ENCODE assay signal across 22 mouse cellular contexts in genomic region chr17:35028315-35028714, GRCm38 (mm10). TPM values are rescaled to one million over a fixed set of nuclear protein-coding genes. Genes with fewer than 3 reads are reported as not detected.
DNase-seq lines count a peak whose midpoint lies in the region; ATAC-seq and TF ChIP-seq lines count a peak whose summit lies in the region.
"Had no signal": no experiment of that assay in that cellular context is flagged by ENCODE, and none has a peak within 500 bp of the region (broad histone marks: within the 10 kb centered on the region; RNA-seq: fewer than 3 reads in every experiment).

No protein-coding gene starts in this region.

- H3K36me3 ChIP-seq in heart, embryonic 10.5 days = no peaks in the 10 kb centered on the region
- no peaks in the 10 kb centered on the region for H3K36me3 ChIP-seq in heart, embryonic 12.5 days
- no peaks in the 10 kb centered on the region for H3K36me3 ChIP-seq in limb, embryonic 14.5 days (ENCODE audit: control insufficient read depth, insufficient read depth, low read length)
- no peaks in the 10 kb centered on the region for H3K36me3 ChIP-seq in limb, embryonic 10.5 days
- H3K36me3 ChIP-seq in CH12.LX (replicated peaks in 1 of 2; ENCODE audit: control insufficient read depth in 1 of 2, insufficient read depth in 1 of 2, low read length in 1 of 2) = peaks cover 4 to 54% of the 10 kb centered on the region in 2 experiments
- H3K36me3 ChIP-seq in MEL (ENCODE audit: control insufficient read depth in 1 of 2, insufficient read depth in 2 of 2, low read length in 2 of 2) = peaks cover 0 to 34% of the 10 kb centered on the region in 2 experiments; a peak in 2 of 4 replicates
- H3K36me3 ChIP-seq: embryonic facial prominence, embryonic 12.5 days; heart, embryonic 15.5 days; liver, embryonic 12.5 days; midbrain, embryonic 12.5 days had no signal

- TF ChIP-seq EP300 in CH12.LX (IDR thresholded peaks at IDR 0.05; ENCODE audit: low read length) (no peak), MEL (IDR thresholded peaks at IDR 0.05; ENCODE audit: low read depth in 1 of 2, low read length in 2 of 2) (peak; percentile 39 to 74)

- no peak for DNase-seq in heart, embryonic 10.5 days (ENCODE audit: low spot score)
- DNase-seq in limb, embryonic 14.5 days (ENCODE audit: low spot score) = no peak
- DNase-seq in limb, embryonic 10.5 days (ENCODE audit: low spot score) = no peak
- DNase-seq in CH12.LX (ENCODE audit: extremely low read depth) (no peak), MEL (ENCODE audit: low read depth, low spot score) (peak; percentile 58)
- DNase-seq in layer of hippocampus, adult 8-10 months (ENCODE audit: low spot score in 2 of 2) = no peak
- DNase-seq: adrenal gland, postnatal 36 days; cerebellum, adult 11 months; cerebellum, adult 9-11 months; gastrocnemius, postnatal 25 days; heart, adult 18-20 months; heart, postnatal 4 days; kidney, adult 8-10 months; lung, adult 2 months; lung, postnatal 14 days; thymus, postnatal 14 days had no signal

- no peak for ATAC-seq in heart, embryonic 12.5 days (ENCODE audit: insufficient number of reproducible peaks, low FRiP score)
- no peak for ATAC-seq in limb, embryonic 14.5 days (ENCODE audit: low FRiP score, low read depth)
- ATAC-seq: liver, embryonic 12.5 days had no signal

- TF ChIP-seq POLR2A in limb, embryonic 14.5 days (IDR thresholded peaks at IDR 0.05; ENCODE audit: borderline replicate concordance, extremely low read depth, insufficient read depth, insufficient read length) = no peak
- no peak for TF ChIP-seq POLR2A in CH12.LX (IDR thresholded peaks at IDR 0.05; ENCODE audit: low read depth, low read length)
- no peak for TF ChIP-seq POLR2A in MEL (IDR thresholded peaks at IDR 0.05; ENCODE audit: control insufficient read depth in 1 of 2, insufficient read depth in 1 of 2, low read depth in 1 of 2, low read length in 2 of 2, poor library complexity in 1 of 2)

- H3K4me1 ChIP-seq in heart, embryonic 10.5 days = peaks cover 58% of the 10 kb centered on the region
- H3K4me1 ChIP-seq in heart, embryonic 12.5 days (replicated peaks) = peaks cover 45% of the 10 kb centered on the region
- peaks cover 13% of the 10 kb centered on the region; the same call in 1 of the 2 replicates for H3K4me1 ChIP-seq in limb, embryonic 14.5 days (ENCODE audit: control insufficient read depth, insufficient read depth, low read length)
- peaks cover 51% of the 10 kb centered on the region for H3K4me1 ChIP-seq in limb, embryonic 10.5 days
- H3K4me1 ChIP-seq in CH12.LX (ENCODE audit: control insufficient read depth in 1 of 2, insufficient read depth in 2 of 2) (peaks cover 20 to 78% of the 10 kb centered on the region in 2 experiments), MEL (ENCODE audit: control insufficient read depth in 1 of 2, insufficient read depth in 2 of 2, low read length in 2 of 2) (peaks cover 9 to 40% of the 10 kb centered on the region in 2 experiments; a peak in 3 of 4 replicates)

- no peak overlapping the region for H3K9ac ChIP-seq in heart, embryonic 12.5 days
- 0 out of 2 replicates have a peak overlapping the region, but pooled peaks have one; percentile 8 for H3K9ac ChIP-seq in limb, embryonic 14.5 days (ENCODE audit: low read depth, low read length, severe bottlenecking)
- H3K9ac ChIP-seq in CH12.LX (ENCODE audit: insufficient read depth, low read depth) = peak overlapping the region; percentile 70; the same call in 1 of the 2 replicates
- peak overlapping the region; percentile 77 for H3K9ac ChIP-seq in MEL (ENCODE audit: control insufficient read depth, low read depth, low read length, poor library complexity, severe bottlenecking)
- H3K9ac ChIP-seq: embryonic facial prominence, embryonic 12.5 days; heart, embryonic 15.5 days; liver, embryonic 12.5 days; midbrain, embryonic 12.5 days had no signal

- TF ChIP-seq RAD21 in CH12.LX (IDR thresholded peaks at IDR 0.05; ENCODE audit: low read depth, low read length) = no peak
- TF ChIP-seq RAD21 in MEL (IDR thresholded peaks at IDR 0.05; ENCODE audit: low read depth, low read length) = no peak

- no peak overlapping the region for H3K4me2 ChIP-seq in heart, embryonic 12.5 days
- no peak overlapping the region for H3K4me2 ChIP-seq in limb, embryonic 14.5 days (replicated peaks; ENCODE audit: low read depth, low read length, severe bottlenecking)
- 0 out of 2 replicates have a peak overlapping the region, but pooled peaks have one; percentile 14 for H3K4me2 ChIP-seq in CH12.LX (ENCODE audit: insufficient read depth, low read depth, poor library complexity, severe bottlenecking)
- H3K4me2 ChIP-seq: heart, embryonic 15.5 days; liver, embryonic 12.5 days had no signal

- dilution Hi-C loops in CH12.LX (cut with MboI; ENCODE audit: extremely low pct_ligation_motif_present, extremely low pct_unique_long_range_greater_than_20kb, low sequenced_read_pairs) = no loop called here

- H3K79me2 ChIP-seq in CH12.LX (replicated peaks; ENCODE audit: control insufficient read depth, extremely low read depth, insufficient read depth, poor library complexity, severe bottlenecking) (no peaks in the 10 kb centered on the region; the same call in none of the 2 replicates), MEL (ENCODE audit: control insufficient read depth, insufficient read depth, low read length, poor library complexity) (peaks cover 36% of the 10 kb centered on the region)

- peaks cover 7% of the 10 kb centered on the region; the same call in 1 of the 2 replicates for H3K27me3 ChIP-seq in heart, embryonic 10.5 days (ENCODE audit: insufficient read depth, poor library complexity, severe bottlenecking)
- H3K27me3 ChIP-seq in heart, embryonic 12.5 days (replicated peaks) = no peaks in the 10 kb centered on the region
- H3K27me3 ChIP-seq in limb, embryonic 14.5 days (ENCODE audit: control insufficient read depth, insufficient read depth, low read length) = no peaks in the 10 kb centered on the region
- peaks cover 4% of the 10 kb centered on the region; the same call in 1 of the 2 replicates for H3K27me3 ChIP-seq in limb, embryonic 10.5 days (ENCODE audit: low read depth, poor library complexity, severe bottlenecking)
- no peaks in the 10 kb centered on the region for H3K27me3 ChIP-seq in CH12.LX (replicated peaks)
- H3K27me3 ChIP-seq in MEL (ENCODE audit: control insufficient read depth in 1 of 2, insufficient read depth in 2 of 2, low read length in 2 of 2) = no peaks in the 10 kb centered on the region
- H3K27me3 ChIP-seq: embryonic facial prominence, embryonic 12.5 days; heart, embryonic 15.5 days; midbrain, embryonic 12.5 days had no signal

- no peak overlapping the region for H3K4me3 ChIP-seq in heart, embryonic 10.5 days
- no peak overlapping the region for H3K4me3 ChIP-seq in heart, embryonic 12.5 days
- H3K4me3 ChIP-seq in limb, embryonic 14.5 days (replicated peaks; ENCODE audit: low read length) = no peak overlapping the region
- H3K4me3 ChIP-seq in limb, embryonic 10.5 days = no peak overlapping the region
- H3K4me3 ChIP-seq in CH12.LX (replicated peaks in 1 of 3; ENCODE audit: low read depth in 2 of 3, low read length in 2 of 3, poor library complexity in 1 of 3) (no peak overlapping the region), MEL (ENCODE audit: control insufficient read depth in 1 of 2, insufficient read depth in 1 of 2, low read depth in 2 of 2, low read length in 2 of 2) (no peak overlapping the region)
- H3K4me3 ChIP-seq: erythroblast, embryonic 14.5 days; heart, embryonic 15.5 days; liver, embryonic 12.5 days had no signal

- 75% methylated on average over 2 of the region's 2 CpGs for WGBS in heart, embryonic 10.5 days
- WGBS in heart, embryonic 12.5 days = 87% methylated on average over 2 of the region's 2 CpGs
- 91% methylated on average over 2 of the region's 2 CpGs for WGBS in limb, embryonic 14.5 days
- WGBS in limb, embryonic 10.5 days = 85% methylated on average over 2 of the region's 2 CpGs

- in situ Hi-C loops in CH12.LX (cut with MboI; ENCODE audit: low pct_ligation_motif_present, low pct_unique_long_range_greater_than_20kb, low sequenced_read_pairs) = loop anchor here (10.0 kb wide), 1 partner anchor 86 kb away; the partner anchor contains the start of gene Ly6g5b

- H3K27ac ChIP-seq in heart, embryonic 10.5 days = peak overlapping the region; percentile 23; the same call in 1 of the 2 replicates
- H3K27ac ChIP-seq in heart, embryonic 12.5 days (ENCODE audit: poor library complexity, severe bottlenecking) = no peak overlapping the region
- H3K27ac ChIP-seq in limb, embryonic 14.5 days (replicated peaks; ENCODE audit: low read depth, low read length) = no peak overlapping the region
- no peak overlapping the region for H3K27ac ChIP-seq in limb, embryonic 10.5 days
- H3K27ac ChIP-seq in CH12.LX (ENCODE audit: insufficient read depth, low read depth) = peak overlapping the region; percentile 26; the same call in 1 of the 2 replicates
- peak overlapping the region; percentile 85 for H3K27ac ChIP-seq in MEL (ENCODE audit: control insufficient read depth, low read depth, low read length)

- TF ChIP-seq CTCF in CH12.LX (conservative IDR thresholded peaks at IDR 0.05 in 1 of 2, IDR thresholded peaks at IDR 0.05 in 1 of 2; ENCODE audit: low read depth in 2 of 2, low read length in 2 of 2) = no peak
- TF ChIP-seq CTCF in MEL (IDR thresholded peaks at IDR 0.05 in 2 of 3, conservative IDR thresholded peaks at IDR 0.05 in 1 of 3; ENCODE audit: control insufficient read depth in 1 of 3, insufficient read depth in 1 of 3, low read depth in 2 of 3, low read length in 3 of 3, poor library complexity in 1 of 3, severe bottlenecking in 1 of 3) = no peak

- no peaks in the 10 kb centered on the region for H3K9me3 ChIP-seq in heart, embryonic 10.5 days
- H3K9me3 ChIP-seq in heart, embryonic 12.5 days (replicated peaks) = no peaks in the 10 kb centered on the region
- H3K9me3 ChIP-seq in limb, embryonic 14.5 days (ENCODE audit: control insufficient read depth, low read length) = no peaks in the 10 kb centered on the region
- no peaks in the 10 kb centered on the region for H3K9me3 ChIP-seq in limb, embryonic 10.5 days (replicated peaks)
- H3K9me3 ChIP-seq in CH12.LX (replicated peaks; ENCODE audit: low read length) (no peaks in the 10 kb centered on the region), MEL (replicated peaks; ENCODE audit: insufficient read depth, low read length) (no peaks in the 10 kb centered on the region)
- H3K9me3 ChIP-seq: embryonic facial prominence, embryonic 12.5 days; heart, embryonic 15.5 days; liver, embryonic 12.5 days; midbrain, embryonic 12.5 days had no signal

RNA-seq across cellular contexts. Expression of gene Sapcd1, which starts 0.5 kb away (rescaled TPM):
- polyA plus RNA-seq in heart, embryonic 10.5 days (2016; fragmentation: Nextera tagmentation; extraction: Ambion mirVana) = 3.3 and 4.0 TPM in 2 replicates
- 2.4 and 2.6 TPM in 2 replicates for polyA plus RNA-seq in heart, embryonic 12.5 days (2016; fragmentation: Nextera tagmentation; extraction: Ambion mirVana)
- 12.0 and 15.2 TPM in 2 replicates for polyA plus RNA-seq in limb, embryonic 14.5 days (2012; rRNA removed)
- polyA plus RNA-seq in limb, embryonic 14.5 days (2014; fragmentation: Nextera tagmentation; extraction: Ambion mirVana) = 12.5 and 13.7 TPM in 2 replicates
- 1.2 and 1.4 TPM in 2 replicates for polyA plus RNA-seq in limb, embryonic 10.5 days (2016; fragmentation: Nextera tagmentation; extraction: Ambion mirVana)
- 94.1 and 124 TPM in 2 replicates for total RNA-seq in CH12.LX (2012; rRNA removed)
- 130 and 142 TPM in 2 replicates for total RNA-seq in CH12.LX (2014; rRNA removed)
- polyA plus RNA-seq in CH12.LX (2012; ENCODE audit: insufficient read length, low read depth) = 94.4 and 105 TPM in 2 replicates
- total RNA-seq in MEL (2012; rRNA removed) = 161 and 164 TPM in 2 replicates
- polyA plus RNA-seq in MEL (2012; ENCODE audit: insufficient read depth in 1 of 2, insufficient read length in 2 of 2, low read depth in 1 of 2, low replicate concordance in 2 of 2, missing spikeins in 1 of 2) = 100 to 1,000 TPM in 1 of 2 experiments, not detected in 1; 124 TPM
- under 1 TPM in 2 of 4 experiments, not detected in 2; 0.76 to 0.95 TPM for total RNA-seq in layer of hippocampus, adult 8-10 months (2022)
- total RNA-seq: heart, adult 18-20 months had no signal

RNA-seq across cellular contexts. Expression of gene Vwa7, which starts 11.9 kb away (rescaled TPM):
- polyA plus RNA-seq in heart, embryonic 10.5 days (2016; fragmentation: Nextera tagmentation; extraction: Ambion mirVana) = 0.26 and 0.34 TPM in 2 replicates
- 0.32 and 0.37 TPM in 2 replicates for polyA plus RNA-seq in heart, embryonic 12.5 days (2016; fragmentation: Nextera tagmentation; extraction: Ambion mirVana)
- polyA plus RNA-seq in limb, embryonic 14.5 days (2012; rRNA removed) = 0.64 and 0.85 TPM in 2 replicates
- polyA plus RNA-seq in limb, embryonic 14.5 days (2014; fragmentation: Nextera tagmentation; extraction: Ambion mirVana) = 0.11 and 0.15 TPM in 2 replicates
- polyA plus RNA-seq in limb, embryonic 10.5 days (2016; fragmentation: Nextera tagmentation; extraction: Ambion mirVana) = 0.15 and 0.23 TPM in 2 replicates
- total RNA-seq in CH12.LX (2012; rRNA removed) (0.42 and 0.46 TPM in 2 replicates), CH12.LX (2014; rRNA removed) (0.07 TPM in 1 of 2 replicates, not detected in the other), MEL (2012; rRNA removed) (9.7 and 10.4 TPM in 2 replicates)
- polyA plus RNA-seq in CH12.LX (2012; ENCODE audit: insufficient read length, low read depth) (0.94 and 1.2 TPM in 2 replicates), MEL (2012; ENCODE audit: insufficient read depth in 1 of 2, insufficient read length in 2 of 2, low read depth in 1 of 2, low replicate concordance in 2 of 2, missing spikeins in 1 of 2) (1 to 10 TPM in 1 of 2 experiments, not detected in 1; 9.8 TPM)
- total RNA-seq in layer of hippocampus, adult 8-10 months (2022) = under 1 TPM; 0.14 to 0.90 (median 0.56) TPM

RNA-seq across cellular contexts. Expression of gene Msh5, which starts 18.2 kb away (rescaled TPM):
- 3.9 and 5.4 TPM in 2 replicates for polyA plus RNA-seq in heart, embryonic 10.5 days (2016; fragmentation: Nextera tagmentation; extraction: Ambion mirVana)
- 3.5 and 4.9 TPM in 2 replicates for polyA plus RNA-seq in heart, embryonic 12.5 days (2016; fragmentation: Nextera tagmentation; extraction: Ambion mirVana)
- 6.4 and 6.5 TPM in 2 replicates for polyA plus RNA-seq in limb, embryonic 14.5 days (2012; rRNA removed)
- 3.4 and 3.5 TPM in 2 replicates for polyA plus RNA-seq in limb, embryonic 14.5 days (2014; fragmentation: Nextera tagmentation; extraction: Ambion mirVana)
- 5.2 and 5.4 TPM in 2 replicates for polyA plus RNA-seq in limb, embryonic 10.5 days (2016; fragmentation: Nextera tagmentation; extraction: Ambion mirVana)
- total RNA-seq in CH12.LX (2012; rRNA removed) = 11.5 and 13.1 TPM in 2 replicates
- total RNA-seq in CH12.LX (2014; rRNA removed) = 6.1 and 7.6 TPM in 2 replicates
- 10.6 and 12.1 TPM in 2 replicates for polyA plus RNA-seq in CH12.LX (2012; ENCODE audit: insufficient read length, low read depth)
- 17.9 and 26.3 TPM in 2 replicates for total RNA-seq in MEL (2012; rRNA removed)
- polyA plus RNA-seq in MEL (2012; ENCODE audit: insufficient read depth in 1 of 2, insufficient read length in 2 of 2, low read depth in 1 of 2, low replicate concordance in 2 of 2, missing spikeins in 1 of 2) = 10 to 100 TPM in 1 of 2 experiments, not detected in 1; 29.0 TPM
- 1 to 10 TPM; 1.1 to 2.1 (median 1.4) TPM for total RNA-seq in layer of hippocampus, adult 8-10 months (2022)
- total RNA-seq: heart, adult 18-20 months had no signal

RNA-seq across cellular contexts. Expression of gene Clic1, which starts 21.5 kb away (rescaled TPM):
- 374 and 380 TPM in 2 replicates for polyA plus RNA-seq in heart, embryonic 10.5 days (2016; fragmentation: Nextera tagmentation; extraction: Ambion mirVana)
- 349 and 354 TPM in 2 replicates for polyA plus RNA-seq in heart, embryonic 12.5 days (2016; fragmentation: Nextera tagmentation; extraction: Ambion mirVana)
- 229 and 236 TPM in 2 replicates for polyA plus RNA-seq in limb, embryonic 14.5 days (2012; rRNA removed)
- 103 and 108 TPM in 2 replicates for polyA plus RNA-seq in limb, embryonic 14.5 days (2014; fragmentation: Nextera tagmentation; extraction: Ambion mirVana)
- polyA plus RNA-seq in limb, embryonic 10.5 days (2016; fragmentation: Nextera tagmentation; extraction: Ambion mirVana) = 174 and 186 TPM in 2 replicates
- total RNA-seq in CH12.LX (2012; rRNA removed) (182 and 198 TPM in 2 replicates), CH12.LX (2014; rRNA removed) (111 and 114 TPM in 2 replicates), MEL (2012; rRNA removed) (285 and 333 TPM in 2 replicates)
- polyA plus RNA-seq in CH12.LX (2012; ENCODE audit: insufficient read length, low read depth) (160 and 163 TPM in 2 replicates), MEL (2012; ENCODE audit: insufficient read depth in 1 of 2, insufficient read length in 2 of 2, low read depth in 1 of 2, low replicate concordance in 2 of 2, missing spikeins in 1 of 2) (100 to 1,000 TPM; 309 to 335 TPM)
- 10 to 100 TPM in 2 of 4 experiments, 1 to 10 TPM in 2; 9.2 to 27.8 (median 15.9) TPM for total RNA-seq in layer of hippocampus, adult 8-10 months (2022)

RNA-seq across cellular contexts. Expression of gene Vars, which starts 27.5 kb away (rescaled TPM):
- polyA plus RNA-seq in heart, embryonic 10.5 days (2016; fragmentation: Nextera tagmentation; extraction: Ambion mirVana) = 112 and 166 TPM in 2 replicates
- 82.6 TPM in 2 replicates for polyA plus RNA-seq in heart, embryonic 12.5 days (2016; fragmentation: Nextera tagmentation; extraction: Ambion mirVana)
- 163 and 216 TPM in 2 replicates for polyA plus RNA-seq in limb, embryonic 14.5 days (2012; rRNA removed)
- 88.3 and 100 TPM in 2 replicates for polyA plus RNA-seq in limb, embryonic 14.5 days (2014; fragmentation: Nextera tagmentation; extraction: Ambion mirVana)
- 222 and 267 TPM in 2 replicates for polyA plus RNA-seq in limb, embryonic 10.5 days (2016; fragmentation: Nextera tagmentation; extraction: Ambion mirVana)
- total RNA-seq in CH12.LX (2012; rRNA removed) (238 and 277 TPM in 2 replicates), CH12.LX (2014; rRNA removed) (90.3 and 97.4 TPM in 2 replicates), MEL (2012; rRNA removed) (149 and 158 TPM in 2 replicates)
- polyA plus RNA-seq in CH12.LX (2012; ENCODE audit: insufficient read length, low read depth) (253 and 280 TPM in 2 replicates), MEL (2012; ENCODE audit: insufficient read depth in 1 of 2, insufficient read length in 2 of 2, low read depth in 1 of 2, low replicate concordance in 2 of 2, missing spikeins in 1 of 2) (100 to 1,000 TPM in 1 of 2 experiments, not detected in 1; 251 TPM)
- 10 to 100 TPM; 49.9 to 58.8 (median 51.3) TPM for total RNA-seq in layer of hippocampus, adult 8-10 months (2022)

Comparison
In these comparisons a context has a peak if more than half of its experiments do, and no peak if none do; other contexts are left out.
1. H3K27ac ChIP-seq: peak in heart, embryonic 10.5 days (single experiment), CH12.LX (single experiment) and MEL (single experiment); none in heart, embryonic 12.5 days (single experiment), limb, embryonic 14.5 days (single experiment) and limb, embryonic 10.5 days (single experiment).